Mouse (Mus musculus) forebrain, postnatal 0 days (tissue): ENCODE measurements around the gene Adsl. TPM values are rescaled to one million over a fixed set of nuclear protein-coding genes. Genes with fewer than 3 reads are reported as not detected.

Experiments used
- ATAC-seq: fragments of 200-750 bp; cut with Nextera tagmentation; 2 replicates; pipeline ENCODE4 v1.8.0; 2017; ENCODE audit warnings: mild to moderate bottlenecking, moderate library complexity
- DNase-seq: peaks from one replicate; pipeline ENCODE4 v3.0.0-alpha.2; 2015
- H3K27ac ChIP-seq: fragments of 300-500 bp; sonication (generic); 2 replicates; pipeline ENCODE4 v1.5.1; 2014; ENCODE audit warnings: low read depth, mild to moderate bottlenecking, antibody characterized with exemption, low read length, moderate library complexity, mixed read lengths
- H3K27me3 ChIP-seq: fragments of 300-500 bp; sonication (generic); 2 replicates; pipeline ENCODE4 v1.6.1; 2014; ENCODE audit warnings: mild to moderate bottlenecking, low read length, mixed read lengths; ENCODE audit not compliant: insufficient read depth
- H3K36me3 ChIP-seq: fragments of 300-500 bp; sonication (generic); 2 replicates; pipeline ENCODE4 v1.6.1; 2014; ENCODE audit warnings: mild to moderate bottlenecking, moderate library complexity; ENCODE audit not compliant: insufficient read depth
- H3K4me1 ChIP-seq: fragments of 300-500 bp; sonication (generic); 2 replicates; pipeline ENCODE4 v1.6.1; 2014; ENCODE audit warnings: antibody characterized with exemption; ENCODE audit not compliant: insufficient read depth
- H3K4me2 ChIP-seq: fragments of 300-500 bp; sonication (generic); 2 replicates; pipeline ENCODE4 v1.6.1; 2014; ENCODE audit warnings: low read depth, mild to moderate bottlenecking, moderate library complexity
- H3K4me3 ChIP-seq: fragments of 300-500 bp; sonication (generic); 2 replicates; pipeline ENCODE4 v1.5.1; 2014; ENCODE audit warnings: low read depth, low read length, mixed read lengths
- H3K9ac ChIP-seq: fragments of 300-500 bp; sonication (generic); 2 replicates; pipeline ENCODE4 v1.6.1; 2014; ENCODE audit warnings: mild to moderate bottlenecking
- H3K9me3 ChIP-seq: fragments of 300-500 bp; sonication (generic); 2 replicates; pipeline ENCODE4 v1.6.1; 2016; ENCODE audit warnings: low read length
- CTCF ChIP-seq: sonication (generic); IDR thresholded peaks from 2 replicates; pipeline ENCODE4 v1.5.1; 2016; ENCODE audit warnings: antibody characterized with exemption, control low read depth, low read depth
- WGBS: fragments of 180-500 bp; shearing (Covaris S2); extraction: QIAGEN DNeasy Blood & Tissue Kit; methylation state at CpG from one replicate; pipeline ENCODE4 v1.1.7; 2014; 5-methylcytosine and 5-hydroxymethylcytosine counted together
- polyA plus RNA-seq: library from polyadenylated mRNA; unstranded; fragments of >200 nt; fragmentation: Nextera tagmentation; extraction: Ambion mirVana; gene quantifications from 2 replicates; pipeline ENCODE4 v1.2.1, GENCODE M21; 2015
- total RNA-seq: library from RNA; depleted of rRNA; stranded (reverse); fragments of >200 nt; gene quantifications from 2 replicates; pipeline ENCODE4 v1.2.3, GENCODE M21; 2014

Adsl gene
- total and polyA plus RNA-seq, 2 experiments from 2014 or later: 77.1 to 80.3 TPM

DNA sequence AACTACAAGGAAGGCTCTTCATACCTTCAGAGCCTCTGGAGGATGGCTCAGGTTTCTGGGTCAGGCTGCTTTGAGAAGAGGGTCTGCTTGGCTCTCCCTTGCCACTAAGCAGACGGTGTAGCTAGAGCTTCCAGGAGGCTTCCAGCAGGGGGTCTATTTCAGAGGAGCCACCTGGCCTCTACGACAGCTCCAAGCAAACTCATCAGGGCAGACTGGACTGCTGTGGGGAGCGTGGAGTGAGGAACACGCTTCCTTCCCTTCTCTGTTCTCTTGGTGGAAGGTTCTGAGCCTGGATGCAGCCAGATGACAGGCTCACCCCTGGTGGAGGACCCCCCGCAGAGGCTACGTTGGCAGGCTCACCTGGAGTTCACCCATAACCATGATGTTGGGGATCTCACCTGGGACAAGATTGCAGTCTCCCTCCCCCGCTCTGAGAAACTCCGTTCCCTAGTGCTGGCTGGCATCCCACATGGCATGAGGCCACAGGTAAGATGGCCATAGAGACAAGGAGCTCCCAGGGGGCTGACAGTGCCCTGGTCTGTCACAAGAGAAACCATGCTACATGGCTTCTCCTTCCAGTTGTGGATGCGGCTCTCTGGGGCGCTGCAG lies 57.9 kb downstream of the Adsl start:
- ATAC-seq (no peak), DNase-seq (no peak)
- no peak for TF ChIP-seq CTCF
- 86% methylated on average over 10 of the region's 10 CpGs for WGBS
- no peak overlapping the region for H3K4me3 ChIP-seq
- peaks cover 72% of the 10 kb centered on the region for H3K36me3 ChIP-seq
- no peak overlapping the region for H3K9ac ChIP-seq
- no peak overlapping the region for H3K4me2 ChIP-seq
- H3K4me1 ChIP-seq: no peaks in the 10 kb centered on the region
- no peak overlapping the region for H3K27ac ChIP-seq
- H3K27me3 ChIP-seq: no peaks in the 10 kb centered on the region
- H3K9me3 ChIP-seq: no peaks in the 10 kb centered on the region

DNA sequence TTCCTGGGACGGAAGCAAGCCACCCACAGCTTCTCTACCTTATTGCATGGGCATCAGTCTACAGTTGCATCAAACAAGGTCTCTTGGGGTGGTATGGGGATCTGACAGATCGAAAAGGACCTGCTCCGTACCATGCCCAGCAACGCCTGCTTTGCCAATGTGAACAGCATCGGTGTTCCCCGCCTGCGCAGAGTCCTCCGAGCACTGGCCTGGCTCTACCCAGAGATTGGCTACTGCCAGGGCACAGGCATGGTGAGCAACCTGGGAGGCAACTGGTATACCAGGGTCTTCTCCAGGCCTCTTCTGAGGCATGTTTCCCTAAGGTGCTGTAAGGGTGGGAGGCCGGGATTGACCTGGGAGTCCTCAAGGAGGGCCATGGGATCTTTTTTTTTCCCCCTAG lies 59.0 kb downstream of the Adsl start:
- Histone ChIP-seq H3K4me3 (no peak overlapping the region), H3K27me3 (no peaks in the 10 kb centered on the region), H3K4me1 (no peaks in the 10 kb centered on the region), H3K4me2 (no peak overlapping the region), H3K27ac (no peak overlapping the region), H3K9ac (no peak overlapping the region), H3K36me3 (peaks cover 82% of the 10 kb centered on the region), H3K9me3 (no peaks in the 10 kb centered on the region)
- DNase-seq: no peak
- no peak for TF ChIP-seq CTCF
- 93% methylated on average over 9 of the region's 9 CpGs for WGBS
- ATAC-seq: no peak

DNA sequence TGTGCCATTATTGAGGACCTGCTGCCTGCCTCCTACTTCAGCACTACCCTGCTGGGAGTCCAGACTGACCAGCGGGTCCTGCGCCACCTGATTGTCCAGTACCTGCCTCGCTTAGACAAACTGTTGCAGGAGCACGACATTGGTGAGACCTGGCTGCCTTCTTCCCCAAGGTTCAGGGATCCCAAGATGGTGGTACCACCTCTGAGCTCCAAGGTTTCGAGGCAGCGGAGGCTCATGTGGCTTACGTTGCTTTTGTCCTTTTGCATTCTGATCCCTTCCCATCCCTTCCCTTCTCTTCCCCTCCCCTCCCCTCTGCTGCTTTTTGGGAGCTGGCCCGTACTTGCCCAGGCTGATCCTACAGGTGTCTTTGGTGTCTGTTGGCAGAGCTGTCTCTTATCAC lies 59.6 kb downstream of the Adsl start:
- no peak overlapping the region for H3K27ac ChIP-seq
- peaks cover 87% of the 10 kb centered on the region for H3K36me3 ChIP-seq
- DNase-seq (no peak), ATAC-seq (no peak)
- H3K9me3 ChIP-seq: no peaks in the 10 kb centered on the region
- H3K9ac ChIP-seq: no peak overlapping the region
- no peaks in the 10 kb centered on the region for H3K27me3 ChIP-seq
- no peak overlapping the region for H3K4me3 ChIP-seq
- H3K4me1 ChIP-seq: no peaks in the 10 kb centered on the region
- no peak overlapping the region for H3K4me2 ChIP-seq
- WGBS: 90% methylated on average over 8 of the region's 8 CpGs
- TF ChIP-seq CTCF: no peak

DNA sequence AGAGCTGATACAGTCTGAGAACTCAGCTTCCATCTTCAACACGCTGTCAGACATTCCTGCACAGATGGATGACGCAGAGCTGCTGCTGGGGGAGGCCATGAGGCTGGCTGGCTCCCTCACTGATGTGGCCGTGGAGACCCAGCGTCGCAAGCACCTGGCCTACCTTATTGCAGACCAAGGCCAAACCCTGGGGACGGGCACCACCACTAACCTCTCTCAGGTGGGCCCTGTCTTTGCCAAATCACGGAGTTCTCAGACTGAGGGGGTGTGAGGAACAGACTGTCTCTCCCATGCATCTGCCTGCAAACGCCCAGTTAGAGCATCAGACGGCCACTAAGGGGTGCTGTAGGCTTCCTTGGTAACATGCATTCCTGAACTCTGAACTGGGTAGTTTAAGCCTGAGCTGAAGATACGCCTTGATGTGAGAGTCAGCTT lies 60.4 kb downstream of the Adsl start:
- Histone ChIP-seq H3K9me3 (no peaks in the 10 kb centered on the region), H3K27me3 (no peaks in the 10 kb centered on the region), H3K36me3 (peaks cover 87% of the 10 kb centered on the region), H3K9ac (no peak overlapping the region), H3K4me2 (no peak overlapping the region), H3K4me1 (no peaks in the 10 kb centered on the region), H3K27ac (no peak overlapping the region), H3K4me3 (no peak overlapping the region)
- DNase-seq (no peak), ATAC-seq (peak; percentile 28; the same call in 1 of the 2 replicates)
- WGBS: 71% methylated on average over 10 of the region's 10 CpGs
- peak; percentile 47 for TF ChIP-seq CTCF

DNA sequence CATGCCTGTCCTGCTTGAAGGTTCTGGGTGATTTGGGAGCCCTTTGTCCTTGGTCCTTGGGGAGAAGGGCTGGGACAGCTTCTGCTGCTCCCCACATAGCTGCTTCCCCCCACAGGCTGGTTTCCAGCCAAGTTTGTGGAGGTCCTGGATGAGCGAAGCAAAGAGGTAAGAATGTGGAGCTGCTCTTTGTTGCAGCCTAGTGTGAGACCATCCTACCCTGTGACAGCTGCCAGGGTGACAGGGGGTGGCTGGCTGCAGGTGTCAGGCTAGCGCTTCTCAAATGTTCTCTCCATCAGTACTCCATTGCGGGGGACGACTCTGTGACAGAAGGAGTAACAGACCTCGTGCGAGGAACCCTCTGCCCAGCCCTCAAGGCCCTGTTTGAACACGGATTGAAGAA lies 61.8 kb downstream of the Adsl start:
- H3K27me3 ChIP-seq: no peaks in the 10 kb centered on the region
- WGBS: 75% methylated on average over 7 of the region's 7 CpGs
- H3K4me3 ChIP-seq: no peak overlapping the region
- DNase-seq: no peak
- no peak for TF ChIP-seq CTCF
- peaks cover 93% of the 10 kb centered on the region for H3K36me3 ChIP-seq
- H3K9me3 ChIP-seq: no peaks in the 10 kb centered on the region
- ATAC-seq: no peak
- no peak overlapping the region for H3K4me2 ChIP-seq
- H3K9ac ChIP-seq: no peak overlapping the region
- no peaks in the 10 kb centered on the region for H3K4me1 ChIP-seq
- no peak overlapping the region for H3K27ac ChIP-seq

DNA sequence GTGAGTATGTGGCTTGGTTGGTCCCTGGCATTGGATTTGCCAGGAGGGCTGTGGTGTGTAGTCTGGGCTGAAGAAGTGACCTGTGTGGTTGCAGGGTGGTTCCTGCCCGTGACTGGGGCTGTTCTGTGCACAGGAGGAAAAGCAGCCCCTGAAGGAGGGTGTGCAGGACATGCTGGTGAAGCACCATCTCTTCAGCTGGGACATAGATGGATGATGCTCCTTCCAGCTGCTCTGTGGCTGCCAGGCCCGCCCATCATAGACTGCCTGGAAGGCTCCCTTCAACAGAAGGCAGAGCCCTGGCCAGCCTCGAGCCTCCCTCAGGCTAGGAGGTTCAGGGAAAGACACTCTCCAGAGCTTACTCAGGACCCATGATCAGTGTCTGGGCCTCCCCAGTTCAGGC lies 63.2 kb downstream of the Adsl start:
- WGBS: 76% methylated on average over 3 of the region's 3 CpGs
- no peak for ATAC-seq
- H3K4me3 ChIP-seq: no peak overlapping the region
- DNase-seq: no peak
- H3K9me3 ChIP-seq: no peaks in the 10 kb centered on the region
- H3K27ac ChIP-seq: no peak overlapping the region
- peaks cover 95% of the 10 kb centered on the region for H3K36me3 ChIP-seq
- no peak overlapping the region for H3K4me2 ChIP-seq
- TF ChIP-seq CTCF: no peak
- no peaks in the 10 kb centered on the region for H3K4me1 ChIP-seq
- H3K27me3 ChIP-seq: no peaks in the 10 kb centered on the region
- no peak overlapping the region for H3K9ac ChIP-seq

DNA sequence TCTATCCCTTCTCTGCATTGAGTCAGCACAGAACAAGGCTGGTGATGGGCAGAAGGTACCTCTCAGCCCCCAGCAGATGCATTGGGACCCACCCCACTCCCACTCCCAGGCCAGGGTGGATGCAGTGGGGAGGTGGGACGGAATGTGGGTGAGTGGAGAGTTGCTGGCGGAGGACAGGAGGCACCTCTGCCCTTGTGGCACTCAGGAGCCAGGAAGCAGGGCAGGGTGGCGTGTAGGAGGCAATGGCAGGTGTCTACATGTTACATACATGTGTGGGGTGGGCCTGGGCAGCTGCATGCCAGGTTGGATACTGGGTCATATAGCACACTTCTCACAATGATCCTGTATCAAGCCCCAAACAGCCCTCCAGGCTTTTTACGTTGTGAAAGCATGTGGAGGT lies 64.1 kb downstream of the Adsl start:
- H3K4me3 ChIP-seq: no peak overlapping the region
- no peak for ATAC-seq
- no peak overlapping the region for H3K9ac ChIP-seq
- H3K27ac ChIP-seq: no peak overlapping the region
- no peaks in the 10 kb centered on the region for H3K27me3 ChIP-seq
- no peaks in the 10 kb centered on the region for H3K9me3 ChIP-seq
- TF ChIP-seq CTCF: no peak
- H3K4me1 ChIP-seq: no peaks in the 10 kb centered on the region
- no peak overlapping the region for H3K4me2 ChIP-seq
- H3K36me3 ChIP-seq: peaks cover 95% of the 10 kb centered on the region
- WGBS: 90% methylated on average over 4 of the region's 4 CpGs
- no peak for DNase-seq
